Mouse (Mus musculus): Measurements from ENCODE around the gene Tspan5. TPM values are rescaled to one million over a fixed set of nuclear protein-coding genes. Genes with fewer than 3 reads are reported as not detected.

Tspan5 gene
- polyA plus RNA-seq, 1 experiment = 3.9 TPM

GRCm38 (mm10) chr3:138743061-138743671 is 1.2 kb downstream of the Tspan5 start:
- under 1% methylated on average over 33 of the region's 33 CpGs for WGBS
- TF ChIP-seq POLR2A (IDR thresholded peaks at IDR 0.05; ENCODE audit: low read depth, low read length) = no peak
- no peak for TF ChIP-seq CTCF (IDR thresholded peaks at IDR 0.05; ENCODE audit: extremely low read depth, insufficient read depth, insufficient read length, insufficient replicate concordance)

GRCm38 (mm10) chr3:138744030-138744774 is 2.2 kb downstream of the Tspan5 start:
- no peak for TF ChIP-seq POLR2A (IDR thresholded peaks at IDR 0.05; ENCODE audit: low read depth, low read length)
- no peak for TF ChIP-seq CTCF (IDR thresholded peaks at IDR 0.05; ENCODE audit: extremely low read depth, insufficient read depth, insufficient read length, insufficient replicate concordance)
- no peak for DNase-seq (ENCODE audit: low read depth in 1 of 2, low spot score in 2 of 2)
- no peaks in the 10 kb centered on the region for H3K36me3 ChIP-seq (ENCODE audit: control insufficient read depth, insufficient read depth, low read length)
- peaks cover 6% of the 10 kb centered on the region for H3K4me1 ChIP-seq (ENCODE audit: control insufficient read depth, insufficient read depth, insufficient read length)
- peaks cover 1% of the 10 kb centered on the region for H3K27me3 ChIP-seq (ENCODE audit: control insufficient read depth, insufficient read depth, low read length)
- H3K27ac ChIP-seq (ENCODE audit: insufficient read depth, low read length) = no peak overlapping the region
- no peak overlapping the region for H3K4me3 ChIP-seq (ENCODE audit: extremely low read depth, insufficient read depth, insufficient read length)
- 72% methylated on average over 8 of the region's 8 CpGs for WGBS

More at GRCm38 (mm10) chr3:138743061-138743671, 1.2 kb downstream of the Tspan5 start:
- Histone ChIP-seq H3K4me1 (ENCODE audit: control insufficient read depth, insufficient read depth, insufficient read length) (peaks cover 6% of the 10 kb centered on the region), H3K4me3 (ENCODE audit: extremely low read depth, insufficient read depth, insufficient read length) (peak overlapping the region; percentile 69), H3K27me3 (ENCODE audit: control insufficient read depth, insufficient read depth, low read length) (peaks cover 1% of the 10 kb centered on the region), H3K36me3 (ENCODE audit: control insufficient read depth, insufficient read depth, low read length) (no peaks in the 10 kb centered on the region), H3K27ac (ENCODE audit: insufficient read depth, low read length) (no peak overlapping the region)
- peak in 1 of 2 experiments; percentile 31 for DNase-seq (ENCODE audit: low read depth in 1 of 2, low spot score in 2 of 2)

DNA sequence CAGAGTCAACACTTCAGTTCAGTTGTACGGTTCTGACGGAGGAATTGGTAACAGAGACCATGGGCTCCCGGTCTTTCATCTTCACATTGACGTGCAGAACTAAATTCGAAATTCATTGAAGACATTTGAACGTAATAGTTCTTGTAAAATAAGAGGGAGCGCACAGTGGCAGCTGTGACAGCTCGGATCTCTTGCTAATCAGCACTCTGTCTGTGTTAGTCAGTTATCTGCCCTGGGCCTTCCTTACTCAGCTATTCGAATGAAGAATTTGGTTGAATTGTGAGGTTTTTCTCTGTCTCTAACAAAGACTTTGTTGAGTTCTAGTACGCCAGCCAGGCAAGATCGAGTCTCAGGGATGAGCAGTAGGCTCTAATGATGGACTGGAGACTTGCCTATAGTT is 3.1 kb downstream of the Tspan5 start:
- TF ChIP-seq POLR2A (IDR thresholded peaks at IDR 0.05; ENCODE audit: low read depth, low read length) = no peak
- TF ChIP-seq CTCF (IDR thresholded peaks at IDR 0.05; ENCODE audit: extremely low read depth, insufficient read depth, insufficient read length, insufficient replicate concordance) = no peak
- no peak for DNase-seq (ENCODE audit: low read depth in 1 of 2, low spot score in 2 of 2)
- no peak overlapping the region for H3K4me3 ChIP-seq (ENCODE audit: extremely low read depth, insufficient read depth, insufficient read length)
- H3K4me1 ChIP-seq (ENCODE audit: control insufficient read depth, insufficient read depth, insufficient read length) = peaks cover 6% of the 10 kb centered on the region
- peaks cover 1% of the 10 kb centered on the region for H3K27me3 ChIP-seq (ENCODE audit: control insufficient read depth, insufficient read depth, low read length)
- H3K27ac ChIP-seq (ENCODE audit: insufficient read depth, low read length) = no peak overlapping the region
- no peaks in the 10 kb centered on the region for H3K36me3 ChIP-seq (ENCODE audit: control insufficient read depth, insufficient read depth, low read length)
- 93% methylated on average over 11 of the region's 11 CpGs for WGBS

DNA sequence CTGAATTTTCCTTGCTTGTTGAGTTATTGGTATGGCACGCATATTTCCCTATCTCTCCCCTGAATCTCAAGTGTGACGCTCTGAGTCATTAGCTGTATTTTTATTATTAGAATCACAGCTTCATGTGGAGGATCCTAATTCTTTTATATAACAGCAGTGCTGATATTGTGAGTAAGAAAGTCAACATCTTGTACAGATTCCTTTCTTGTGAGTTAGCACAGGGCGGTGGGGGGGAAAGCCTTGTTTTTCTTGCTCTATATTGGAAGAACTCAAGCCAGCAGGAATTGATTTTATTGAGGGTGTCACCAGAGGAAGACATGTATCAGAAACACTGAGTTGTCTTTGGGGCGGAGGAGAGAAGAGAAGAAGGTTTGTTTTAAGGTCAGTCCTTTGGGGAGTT is 3.6 kb downstream of the Tspan5 start:
- H3K27ac ChIP-seq (ENCODE audit: insufficient read depth, low read length) = no peak overlapping the region
- peaks cover 6% of the 10 kb centered on the region for H3K4me1 ChIP-seq (ENCODE audit: control insufficient read depth, insufficient read depth, insufficient read length)
- TF ChIP-seq CTCF (IDR thresholded peaks at IDR 0.05; ENCODE audit: extremely low read depth, insufficient read depth, insufficient read length, insufficient replicate concordance) (no peak), POLR2A (IDR thresholded peaks at IDR 0.05; ENCODE audit: low read depth, low read length) (no peak)
- peaks cover 1% of the 10 kb centered on the region for H3K27me3 ChIP-seq (ENCODE audit: control insufficient read depth, insufficient read depth, low read length)
- no peaks in the 10 kb centered on the region for H3K36me3 ChIP-seq (ENCODE audit: control insufficient read depth, insufficient read depth, low read length)
- no peak for DNase-seq (ENCODE audit: low read depth in 1 of 2, low spot score in 2 of 2)
- H3K4me3 ChIP-seq (ENCODE audit: extremely low read depth, insufficient read depth, insufficient read length) = no peak overlapping the region
- 92% methylated on average over 4 of the region's 4 CpGs for WGBS

GRCm38 (mm10) chr3:138746556-138746955 is 4.6 kb downstream of the Tspan5 start:
- TF ChIP-seq CTCF (IDR thresholded peaks at IDR 0.05; ENCODE audit: extremely low read depth, insufficient read depth, insufficient read length, insufficient replicate concordance) (no peak), POLR2A (IDR thresholded peaks at IDR 0.05; ENCODE audit: low read depth, low read length) (no peak)
- Histone ChIP-seq H3K27ac (ENCODE audit: insufficient read depth, low read length) (no peak overlapping the region), H3K4me3 (ENCODE audit: extremely low read depth, insufficient read depth, insufficient read length) (no peak overlapping the region), H3K4me1 (ENCODE audit: control insufficient read depth, insufficient read depth, insufficient read length) (peaks cover 6% of the 10 kb centered on the region), H3K36me3 (ENCODE audit: control insufficient read depth, insufficient read depth, low read length) (no peaks in the 10 kb centered on the region), H3K27me3 (ENCODE audit: control insufficient read depth, insufficient read depth, low read length) (peaks cover 1% of the 10 kb centered on the region)
- DNase-seq (ENCODE audit: low read depth in 1 of 2, low spot score in 2 of 2) = no peak
- WGBS = 71% methylated on average over 8 of the region's 8 CpGs

DNA sequence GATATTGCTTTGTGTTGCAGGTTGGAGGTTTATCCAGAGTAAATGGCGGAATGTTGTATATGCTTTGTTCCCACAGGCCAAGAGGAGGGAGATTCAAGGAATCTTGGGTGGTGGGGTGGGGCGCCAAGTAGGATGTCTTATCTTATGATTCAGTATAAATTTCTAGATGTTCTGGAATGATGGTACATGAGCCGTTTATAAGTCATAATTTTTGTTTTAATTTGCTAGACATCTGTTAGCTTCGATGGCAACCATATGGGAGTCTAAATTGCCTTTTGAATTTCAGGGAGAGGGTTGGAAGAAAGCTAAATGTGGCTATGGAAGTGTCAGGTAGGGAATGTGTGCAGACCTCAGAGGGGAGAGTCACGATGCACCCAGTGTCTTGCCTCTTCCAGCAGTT is 5.0 kb downstream of the Tspan5 start:
- no peak for DNase-seq (ENCODE audit: low read depth in 1 of 2, low spot score in 2 of 2)
- no peaks in the 10 kb centered on the region for H3K36me3 ChIP-seq (ENCODE audit: control insufficient read depth, insufficient read depth, low read length)
- 91% methylated on average over 5 of the region's 5 CpGs for WGBS
- no peak overlapping the region for H3K27ac ChIP-seq (ENCODE audit: insufficient read depth, low read length)
- H3K4me3 ChIP-seq (ENCODE audit: extremely low read depth, insufficient read depth, insufficient read length) = no peak overlapping the region
- peaks cover 6% of the 10 kb centered on the region for H3K4me1 ChIP-seq (ENCODE audit: control insufficient read depth, insufficient read depth, insufficient read length)
- TF ChIP-seq CTCF (IDR thresholded peaks at IDR 0.05; ENCODE audit: extremely low read depth, insufficient read depth, insufficient read length, insufficient replicate concordance) = no peak
- TF ChIP-seq POLR2A (IDR thresholded peaks at IDR 0.05; ENCODE audit: low read depth, low read length) = no peak
- H3K27me3 ChIP-seq (ENCODE audit: control insufficient read depth, insufficient read depth, low read length) = peaks cover 1% of the 10 kb centered on the region

DNA sequence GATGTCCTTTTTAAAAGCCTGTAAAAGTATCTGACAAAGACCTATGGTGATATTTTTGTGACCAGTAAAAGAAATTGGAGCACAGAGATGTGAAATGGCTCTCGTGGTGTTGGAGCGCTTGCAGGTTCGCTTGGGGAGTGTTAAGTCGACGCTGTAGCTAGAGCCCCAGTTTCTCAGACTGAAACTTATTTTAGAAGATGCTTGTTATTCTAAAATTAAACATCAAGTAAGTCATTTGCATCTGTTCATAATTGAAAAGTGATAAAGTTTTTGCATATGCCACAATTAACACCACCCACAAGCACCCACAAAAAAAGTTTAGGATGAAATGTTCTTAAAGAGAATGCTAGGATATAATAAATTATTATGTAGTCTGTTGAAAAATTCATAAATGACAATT is 6.0 kb downstream of the Tspan5 start:
- Histone ChIP-seq H3K27me3 (ENCODE audit: control insufficient read depth, insufficient read depth, low read length) (no peaks in the 10 kb centered on the region), H3K4me1 (ENCODE audit: control insufficient read depth, insufficient read depth, insufficient read length) (peaks cover 11% of the 10 kb centered on the region), H3K36me3 (ENCODE audit: control insufficient read depth, insufficient read depth, low read length) (no peaks in the 10 kb centered on the region), H3K27ac (ENCODE audit: insufficient read depth, low read length) (no peak overlapping the region), H3K4me3 (ENCODE audit: extremely low read depth, insufficient read depth, insufficient read length) (no peak overlapping the region)
- DNase-seq (ENCODE audit: low read depth in 1 of 2, low spot score in 2 of 2) = no peak
- no peak for TF ChIP-seq POLR2A (IDR thresholded peaks at IDR 0.05; ENCODE audit: low read depth, low read length)
- no peak for TF ChIP-seq CTCF (IDR thresholded peaks at IDR 0.05; ENCODE audit: extremely low read depth, insufficient read depth, insufficient read length, insufficient replicate concordance)
- WGBS = 94% methylated on average over 5 of the region's 5 CpGs
